Mouse (Mus musculus) inflammation-experienced regulatory T-cells (primary cell): Measurements from ENCODE around the gene Pclo. TPM values are rescaled to one million over a fixed set of nuclear protein-coding genes. Genes with fewer than 3 reads are reported as not detected.

Experiments
- polyA plus RNA-seq, 2 experiments: library from polyadenylated mRNA; unstranded; fragments of 100-300 nt; shearing (Covaris generic); gene quantifications; one replicate each; pipeline ENCODE4 v1.2.1; 2017

Gene Pclo
- polyA plus RNA-seq, result under 1 TPM; 0.05 to 0.23 TPM

GRCm38 (mm10) chr5:14514631-14515523 is at the start of gene Pclo:
Pclo (plus strand) TSS chr5:14514918.

